Mouse (Mus musculus) forebrain, embryonic 12.5 days (tissue): ENCODE results near the gene Rec114. TPM values are rescaled to one million over a fixed set of nuclear protein-coding genes. Genes with fewer than 3 reads are reported as not detected.

Experiments
- ATAC-seq: fragments of 200-750 bp; cut with Nextera tagmentation; 2 replicates; pipeline ENCODE4 v1.8.0; 2017; ENCODE audit warnings: moderate TSS enrichment; ENCODE audit not compliant: low FRiP score
- H3K27ac ChIP-seq: fragments of 300-500 bp; sonication (generic); 2 replicates; pipeline ENCODE4 v1.5.1; 2016; ENCODE audit warnings: mild to moderate bottlenecking
- H3K27me3 ChIP-seq: fragments of 300-500 bp; sonication (generic); 2 replicates; pipeline ENCODE4 v1.6.1; 2016; ENCODE audit warnings: mild to moderate bottlenecking
- H3K36me3 ChIP-seq: fragments of 300-500 bp; sonication (generic); replicated peaks from 2 replicates; pipeline ENCODE4 v1.6.1; 2016; ENCODE audit warnings: mild to moderate bottlenecking
- H3K4me1 ChIP-seq: fragments of 300-500 bp; sonication (generic); 2 replicates; pipeline ENCODE4 v1.6.1; 2016
- H3K4me2 ChIP-seq: fragments of 300-500 bp; sonication (generic); 2 replicates; pipeline ENCODE4 v1.6.1; 2016; ENCODE audit warnings: mild to moderate bottlenecking, moderate library complexity
- H3K4me3 ChIP-seq: fragments of 300-500 bp; sonication (generic); replicated peaks from 2 replicates; pipeline ENCODE4 v1.5.1; 2016; ENCODE audit warnings: mild to moderate bottlenecking
- H3K9ac ChIP-seq: fragments of 300-500 bp; sonication (generic); 2 replicates; pipeline ENCODE4 v1.6.1; 2016; ENCODE audit warnings: mild to moderate bottlenecking
- H3K9me3 ChIP-seq: fragments of 300-500 bp; sonication (generic); 2 replicates; pipeline ENCODE4 v1.6.1; 2016
- WGBS: fragments of 180-500 bp; shearing (Covaris S2); methylation state at CpG from one replicate; pipeline ENCODE4 v1.1.7; 2016; 5-methylcytosine and 5-hydroxymethylcytosine counted together
- polyA plus RNA-seq: library from polyadenylated mRNA; unstranded; fragments of >200 nt; fragmentation: Nextera tagmentation; extraction: Ambion mirVana; gene quantifications from 2 replicates; pipeline ENCODE4 v1.2.1, GENCODE M21; 2016

Rec114 gene
- polyA plus RNA-seq, 1 experiment from 2014 or later = 2.4 TPM

DNA sequence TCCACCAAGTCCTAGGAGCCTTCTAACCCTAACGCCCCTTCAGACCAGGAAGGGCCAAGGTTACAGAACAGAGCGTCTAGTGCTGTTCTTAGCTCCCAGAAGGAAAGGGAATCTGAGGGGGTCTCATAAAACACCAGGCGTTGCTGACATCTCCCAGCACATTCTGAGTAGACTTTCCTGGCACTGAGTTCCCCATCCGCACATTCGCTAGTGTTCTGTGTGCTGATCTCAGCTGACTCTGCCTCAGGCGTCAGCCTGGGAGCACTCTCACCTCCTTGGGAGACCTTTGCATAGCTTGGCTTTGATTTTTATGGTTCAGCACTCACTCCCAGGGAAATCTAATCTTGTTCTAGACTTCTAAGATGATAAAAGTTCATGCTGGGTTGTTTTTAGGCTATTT is 68.4 kb downstream of the Rec114 start:
- H3K4me2 ChIP-seq = no peak overlapping the region
- no peaks in the 10 kb centered on the region for H3K4me1 ChIP-seq
- H3K4me3 ChIP-seq = no peak overlapping the region
- no peak overlapping the region for H3K9ac ChIP-seq
- no peak overlapping the region for H3K27ac ChIP-seq
- no peak for ATAC-seq
- no peaks in the 10 kb centered on the region for H3K9me3 ChIP-seq
- H3K27me3 ChIP-seq = no peaks in the 10 kb centered on the region
- no peaks in the 10 kb centered on the region for H3K36me3 ChIP-seq
- WGBS = 78% methylated on average over 6 of the region's 6 CpGs

DNA sequence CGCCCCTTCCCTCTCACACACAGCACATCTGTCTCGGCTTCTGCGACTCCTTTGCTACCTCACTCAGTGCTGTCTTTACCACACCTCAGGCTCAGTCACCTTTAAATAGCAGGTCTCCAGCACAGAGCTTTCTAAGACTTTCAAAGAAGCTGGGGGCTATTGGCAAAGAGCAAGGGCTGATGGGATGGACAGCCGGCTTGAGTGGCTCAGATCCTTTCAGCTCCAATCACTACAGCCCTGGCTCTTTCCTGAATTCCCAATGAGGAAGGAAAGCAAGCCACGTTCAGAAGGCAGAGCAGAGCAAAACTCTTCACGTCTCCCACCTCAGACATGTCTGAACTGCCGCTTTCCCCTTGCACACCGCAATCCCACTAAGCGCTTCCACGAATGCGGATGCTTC is 69.0 kb downstream of the Rec114 start:
- Histone ChIP-seq H3K4me1 (no peaks in the 10 kb centered on the region), H3K4me3 (no peak overlapping the region), H3K36me3 (no peaks in the 10 kb centered on the region), H3K4me2 (no peak overlapping the region), H3K27me3 (no peaks in the 10 kb centered on the region), H3K9ac (no peak overlapping the region), H3K27ac (no peak overlapping the region), H3K9me3 (no peaks in the 10 kb centered on the region)
- no peak for ATAC-seq
- WGBS = 76% methylated on average over 11 of the region's 11 CpGs

- ATAC-seq = no peak
- Histone ChIP-seq H3K4me3 (no peak overlapping the region), H3K27me3 (no peaks in the 10 kb centered on the region), H3K4me2 (no peak overlapping the region), H3K4me1 (no peaks in the 10 kb centered on the region), H3K36me3 (no peaks in the 10 kb centered on the region), H3K27ac (no peak overlapping the region), H3K9ac (no peak overlapping the region), H3K9me3 (no peaks in the 10 kb centered on the region)
- WGBS = 82% methylated on average over 4 of the region's 4 CpGs
These were observed 71.3 kb downstream of the Rec114 start for GRCm38 (mm10) chr9:58672474-58672873.

GRCm38 (mm10) chr9:58669819-58670218 is 73.9 kb downstream of the Rec114 start:
- no peak for ATAC-seq
- no peaks in the 10 kb centered on the region for H3K36me3 ChIP-seq
- H3K4me2 ChIP-seq = no peak overlapping the region
- H3K27me3 ChIP-seq = no peaks in the 10 kb centered on the region
- no peak overlapping the region for H3K27ac ChIP-seq
- no peak overlapping the region for H3K4me3 ChIP-seq
- H3K9me3 ChIP-seq = no peaks in the 10 kb centered on the region
- no peak overlapping the region for H3K9ac ChIP-seq
- 96% methylated on average over 6 of the region's 6 CpGs for WGBS
- no peaks in the 10 kb centered on the region for H3K4me1 ChIP-seq

DNA sequence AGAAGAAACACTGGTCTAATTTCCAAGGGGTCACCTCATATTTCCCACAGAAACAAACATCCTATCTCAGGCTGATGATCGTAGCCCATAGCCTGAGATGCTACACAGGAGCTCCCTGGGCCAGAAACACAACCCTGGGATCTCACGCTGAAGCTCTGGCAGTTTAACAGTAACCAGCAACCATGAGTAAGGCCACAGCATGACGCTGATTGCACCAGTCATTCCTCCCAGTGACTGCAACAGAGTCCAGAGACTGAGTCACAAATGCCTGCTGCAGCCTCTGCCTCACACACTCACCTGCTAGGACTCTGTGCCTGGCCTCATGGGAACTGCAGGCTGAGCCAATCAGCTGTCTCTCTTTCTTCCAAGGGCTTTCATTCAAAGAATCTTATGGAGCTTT is 74.7 kb downstream of the Rec114 start:
- no peak overlapping the region for H3K27ac ChIP-seq
- H3K4me1 ChIP-seq = no peaks in the 10 kb centered on the region
- no peak overlapping the region for H3K4me2 ChIP-seq
- ATAC-seq = no peak
- no peaks in the 10 kb centered on the region for H3K9me3 ChIP-seq
- H3K9ac ChIP-seq = no peak overlapping the region
- 60% methylated on average over 3 of the region's 3 CpGs for WGBS
- no peaks in the 10 kb centered on the region for H3K36me3 ChIP-seq
- H3K4me3 ChIP-seq = no peak overlapping the region
- no peaks in the 10 kb centered on the region for H3K27me3 ChIP-seq

GRCm38 (mm10) chr9:58668171-58668570 is 75.6 kb downstream of the Rec114 start:
- no peak for ATAC-seq
- Histone ChIP-seq H3K4me2 (no peak overlapping the region), H3K4me3 (no peak overlapping the region), H3K9me3 (no peaks in the 10 kb centered on the region), H3K9ac (no peak overlapping the region), H3K4me1 (no peaks in the 10 kb centered on the region), H3K27me3 (no peaks in the 10 kb centered on the region), H3K36me3 (no peaks in the 10 kb centered on the region; the same call in 1 of the 2 replicates), H3K27ac (no peak overlapping the region)
- 92% methylated on average over 3 of the region's 3 CpGs for WGBS

DNA sequence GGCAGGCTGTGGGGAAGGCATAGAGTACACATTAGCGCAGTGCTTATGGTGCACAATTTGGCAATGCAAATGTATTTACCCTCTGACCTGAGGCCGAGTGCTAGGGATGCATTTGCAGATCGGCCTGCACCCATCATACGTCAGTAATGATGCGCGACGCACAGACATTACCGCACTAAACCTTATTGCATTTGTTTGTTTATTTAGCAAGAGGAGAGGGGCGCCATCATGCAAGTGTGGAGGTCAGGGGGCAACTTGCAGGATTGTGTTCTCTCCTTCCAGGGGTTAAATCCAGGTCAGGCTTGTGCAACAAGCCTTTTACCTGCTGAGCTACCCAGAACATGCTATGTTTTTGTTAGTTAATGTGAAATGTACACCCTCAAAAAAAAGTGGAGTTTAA is 76.5 kb downstream of the Rec114 start:
- H3K4me1 ChIP-seq = no peaks in the 10 kb centered on the region
- peaks cover 3% of the 10 kb centered on the region; the same call in 1 of the 2 replicates for H3K36me3 ChIP-seq
- WGBS = 77% methylated on average over 9 of the region's 9 CpGs
- no peaks in the 10 kb centered on the region for H3K9me3 ChIP-seq
- no peak overlapping the region for H3K27ac ChIP-seq
- H3K27me3 ChIP-seq = no peaks in the 10 kb centered on the region
- H3K4me3 ChIP-seq = no peak overlapping the region
- H3K4me2 ChIP-seq = no peak overlapping the region
- no peak overlapping the region for H3K9ac ChIP-seq
- ATAC-seq = no peak

DNA sequence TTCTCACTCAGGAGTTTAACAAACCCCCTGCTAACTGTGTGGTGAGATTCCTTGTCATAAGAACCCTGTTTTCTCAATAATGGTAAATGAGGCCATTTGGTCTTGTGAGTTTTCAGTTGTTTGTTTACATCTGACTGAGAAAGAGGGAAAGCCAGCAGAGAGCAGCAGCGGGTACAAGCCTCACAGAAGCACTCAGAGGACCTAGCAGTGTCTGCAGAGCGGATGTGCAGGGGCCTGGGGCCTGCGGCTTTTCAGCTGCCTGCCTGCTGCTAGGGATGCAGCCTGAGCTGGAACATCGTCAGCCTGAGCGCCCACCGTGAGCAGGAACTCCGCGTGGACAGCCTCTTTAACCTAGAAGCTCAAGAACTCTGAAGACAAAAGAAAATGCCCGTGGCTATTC is 77.6 kb downstream of the Rec114 start:
- no peak overlapping the region for H3K4me2 ChIP-seq
- ATAC-seq = no peak
- no peaks in the 10 kb centered on the region for H3K4me1 ChIP-seq
- no peak overlapping the region for H3K9ac ChIP-seq
- H3K4me3 ChIP-seq = no peak overlapping the region
- no peaks in the 10 kb centered on the region for H3K9me3 ChIP-seq
- H3K27ac ChIP-seq = no peak overlapping the region
- peaks cover 7% of the 10 kb centered on the region; the same call in 1 of the 2 replicates for H3K36me3 ChIP-seq
- no peaks in the 10 kb centered on the region for H3K27me3 ChIP-seq
- 55% methylated on average over 9 of the region's 9 CpGs for WGBS

DNA sequence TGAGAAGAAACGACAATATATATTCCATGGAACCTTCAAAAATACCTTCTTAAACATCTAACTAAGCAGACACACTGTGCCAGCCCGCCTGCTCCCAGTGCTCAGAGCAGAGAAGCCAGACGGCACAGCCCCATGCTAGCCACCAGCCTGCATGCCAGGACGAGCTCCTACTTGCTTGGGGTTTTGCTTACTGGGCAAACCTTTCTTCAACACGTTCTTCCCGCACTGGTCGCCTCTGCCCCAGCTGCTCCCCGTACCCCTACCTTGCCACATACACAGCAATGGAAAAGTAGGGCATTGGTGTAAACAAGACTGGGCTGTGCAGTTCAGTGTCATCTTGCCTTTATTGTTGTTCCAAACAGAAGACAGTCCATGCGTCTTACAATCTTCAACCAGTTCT is 78.3 kb downstream of the Rec114 start:
- no peak overlapping the region for H3K27ac ChIP-seq
- no peak overlapping the region for H3K4me2 ChIP-seq
- 84% methylated on average over 9 of the region's 9 CpGs for whole genome bisulfite sequencing
- no peak overlapping the region for H3K4me3 ChIP-seq
- peaks cover 7% of the 10 kb centered on the region; the same call in 1 of the 2 replicates for H3K36me3 ChIP-seq
- H3K9me3 ChIP-seq = no peaks in the 10 kb centered on the region
- no peak for ATAC-seq
- no peak overlapping the region for H3K9ac ChIP-seq
- no peaks in the 10 kb centered on the region for H3K4me1 ChIP-seq
- no peaks in the 10 kb centered on the region for H3K27me3 ChIP-seq

- H3K27me3 ChIP-seq = no peaks in the 10 kb centered on the region
- WGBS = 93% methylated on average over 3 of the region's 3 CpGs
- H3K4me2 ChIP-seq = no peak overlapping the region
- H3K4me1 ChIP-seq = no peaks in the 10 kb centered on the region
- no peak overlapping the region for H3K4me3 ChIP-seq
- H3K9me3 ChIP-seq = no peaks in the 10 kb centered on the region
- no peak for ATAC-seq
- no peak overlapping the region for H3K27ac ChIP-seq
- peaks cover 7% of the 10 kb centered on the region; the same call in 1 of the 2 replicates for H3K36me3 ChIP-seq
- H3K9ac ChIP-seq = no peak overlapping the region
These were observed 81.0 kb downstream of the Rec114 start for GRCm38 (mm10) chr9:58662791-58663190.

DNA sequence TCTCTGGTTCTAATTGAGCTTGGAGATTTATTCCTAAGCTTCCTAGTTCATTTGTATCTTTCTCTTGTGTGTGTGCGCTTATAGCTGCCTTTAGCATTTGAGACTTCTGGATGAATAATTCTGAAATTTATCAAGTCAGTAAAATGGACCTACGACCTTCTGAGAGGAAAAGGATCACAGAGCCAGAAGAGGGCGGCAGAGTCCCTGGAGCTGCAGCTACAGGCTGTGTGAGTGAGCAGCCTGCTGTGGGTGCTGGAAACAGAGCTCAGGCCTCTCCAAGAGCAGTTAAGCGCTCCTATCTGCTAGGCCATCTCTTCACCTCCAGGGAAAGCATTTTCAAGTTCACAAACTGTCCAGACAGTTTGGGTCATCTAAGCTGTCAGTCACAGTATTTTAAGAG is 81.8 kb downstream of the Rec114 start:
- no peak for ATAC-seq
- Histone ChIP-seq H3K27me3 (no peaks in the 10 kb centered on the region), H3K4me1 (no peaks in the 10 kb centered on the region), H3K9ac (no peak overlapping the region), H3K9me3 (no peaks in the 10 kb centered on the region), H3K4me3 (no peak overlapping the region), H3K27ac (no peak overlapping the region), H3K4me2 (no peak overlapping the region), H3K36me3 (peaks cover 10% of the 10 kb centered on the region; the same call in 1 of the 2 replicates)
- WGBS = 87% methylated on average over 4 of the region's 4 CpGs

GRCm38 (mm10) chr9:58660673-58661072 is 83.1 kb downstream of the Rec114 start:
- H3K27ac ChIP-seq = no peak overlapping the region
- no peaks in the 10 kb centered on the region for H3K27me3 ChIP-seq
- ATAC-seq = no peak
- no peak overlapping the region for H3K9ac ChIP-seq
- WGBS = 93% methylated on average over 3 of the region's 3 CpGs
- H3K4me1 ChIP-seq = no peaks in the 10 kb centered on the region
- H3K4me2 ChIP-seq = no peak overlapping the region
- no peaks in the 10 kb centered on the region for H3K9me3 ChIP-seq
- peaks cover 10% of the 10 kb centered on the region; the same call in 1 of the 2 replicates for H3K36me3 ChIP-seq
- no peak overlapping the region for H3K4me3 ChIP-seq

- 86% methylated on average over 9 of the region's 9 CpGs for WGBS
These were observed 83.8 kb downstream of the Rec114 start for GRCm38 (mm10) chr9:58659989-58660388.

More at GRCm38 (mm10) chr9:58659989-58660388, 83.8 kb downstream of the Rec114 start:
- Histone ChIP-seq H3K4me3 (no peak overlapping the region), H3K9me3 (no peaks in the 10 kb centered on the region), H3K27me3 (no peaks in the 10 kb centered on the region), H3K4me2 (no peak overlapping the region), H3K36me3 (peaks cover 10% of the 10 kb centered on the region; the same call in 1 of the 2 replicates), H3K4me1 (no peaks in the 10 kb centered on the region), H3K9ac (no peak overlapping the region), H3K27ac (no peak overlapping the region)
- ATAC-seq = no peak
